Mouse (Mus musculus): ENCODE data around the gene Actbl2.

GRCm38 (mm10) chr13:111234573-111234972 lies 20.2 kb upstream of the Actbl2 start:
- TF ChIP-seq POLR2A (IDR thresholded peaks at IDR 0.05; ENCODE audit: low read depth, low read length) (no peak), CTCF (conservative IDR thresholded peaks at IDR 0.05 in 1 of 2, IDR thresholded peaks at IDR 0.05 in 1 of 2; ENCODE audit: low read depth in 2 of 2, low read length in 2 of 2) (no peak), USF1 (IDR thresholded peaks at IDR 0.05; ENCODE audit: low read depth, low read length) (no peak), MEF2A (IDR thresholded peaks at IDR 0.05; ENCODE audit: borderline replicate concordance, low read depth, low read length) (no peak)

All from CH12.LX (cell line).